Mouse (Mus musculus) limb, embryonic 11.5 days (tissue): ENCODE data around the gene Msi1. TPM values are rescaled to one million over a fixed set of nuclear protein-coding genes. Genes with fewer than 3 reads are reported as not detected.

Source experiments
- ATAC-seq: fragments of 200-750 bp; cut with Nextera tagmentation; 2 replicates; pipeline ENCODE4 v1.8.0; 2017; ENCODE audit warnings: low read depth; ENCODE audit not compliant: insufficient number of reproducible peaks, low FRiP score, low TSS enrichment
- DNase-seq: peaks from one replicate; pipeline ENCODE4 v3.0.0-alpha.2; 2015; ENCODE audit warnings: low spot score
- H3K27ac ChIP-seq: fragments of 300-500 bp; sonication (generic); replicated peaks from 2 replicates; pipeline ENCODE4 v1.5.1; 2014; ENCODE audit warnings: low read depth, mild to moderate bottlenecking, low read length
- H3K27me3 ChIP-seq: fragments of 300-500 bp; sonication (generic); 2 replicates; pipeline ENCODE4 v1.6.1; 2014; ENCODE audit warnings: mild to moderate bottlenecking, low read length, mixed read lengths; ENCODE audit not compliant: control insufficient read depth, insufficient read depth
- H3K36me3 ChIP-seq: fragments of 300-500 bp; sonication (generic); 2 replicates; pipeline ENCODE4 v1.6.1; 2014; ENCODE audit warnings: mild to moderate bottlenecking, low read length, moderate library complexity, mixed read lengths; ENCODE audit not compliant: control insufficient read depth, insufficient read depth
- H3K4me1 ChIP-seq: fragments of 300-500 bp; sonication (generic); 2 replicates; pipeline ENCODE4 v1.6.1; 2014; ENCODE audit warnings: low read length, mixed read lengths; ENCODE audit not compliant: control insufficient read depth, insufficient read depth
- H3K4me2 ChIP-seq: fragments of 300-500 bp; sonication (generic); 2 replicates; pipeline ENCODE4 v1.6.1; 2014; ENCODE audit warnings: low read depth, mild to moderate bottlenecking, moderate library complexity; ENCODE audit not compliant: severe bottlenecking
- H3K4me3 ChIP-seq: fragments of 300-500 bp; sonication (generic); 2 replicates; pipeline ENCODE4 v1.5.1; 2014; ENCODE audit warnings: low read depth, low read length
- H3K9ac ChIP-seq: fragments of 300-500 bp; sonication (generic); 2 replicates; pipeline ENCODE4 v1.6.1; 2014; ENCODE audit warnings: mild to moderate bottlenecking, low read length
- H3K9me3 ChIP-seq: fragments of 300-500 bp; sonication (generic); 2 replicates; pipeline ENCODE4 v1.6.1; 2016; ENCODE audit warnings: low read length; ENCODE audit not compliant: control insufficient read depth
- WGBS: fragments of 180-500 bp; shearing (Covaris S2); extraction: QIAGEN DNeasy Blood & Tissue Kit; methylation state at CpG from one replicate; pipeline ENCODE4 v1.1.7; 2014; 5-methylcytosine and 5-hydroxymethylcytosine counted together
- polyA plus RNA-seq: library from polyadenylated mRNA; unstranded; fragments of >200 nt; fragmentation: Nextera tagmentation; extraction: Ambion mirVana; gene quantifications from 2 replicates; pipeline ENCODE4 v1.2.1, GENCODE M21; 2014

The Msi1 gene
- polyA plus RNA-seq, 1 experiment from 2014 or later: 45.9 TPM

- Histone ChIP-seq H3K27me3 (no peaks in the 10 kb centered on the region), H3K4me2 (no peak overlapping the region), H3K27ac (no peak overlapping the region), H3K9me3 (no peaks in the 10 kb centered on the region), H3K4me1 (0 out of 2 replicates have a peak, but pooled peaks cover 4% of the 10 kb centered on the region), H3K36me3 (no peaks in the 10 kb centered on the region), H3K9ac (no peak overlapping the region), H3K4me3 (no peak overlapping the region)
- no peak for DNase-seq
- no peak for ATAC-seq
- 67% methylated on average over 6 of the region's 6 CpGs for WGBS
Observed at GRCm38 (mm10) chr5:115469791-115470190, 40.4 kb downstream of the Msi1 start.

DNA sequence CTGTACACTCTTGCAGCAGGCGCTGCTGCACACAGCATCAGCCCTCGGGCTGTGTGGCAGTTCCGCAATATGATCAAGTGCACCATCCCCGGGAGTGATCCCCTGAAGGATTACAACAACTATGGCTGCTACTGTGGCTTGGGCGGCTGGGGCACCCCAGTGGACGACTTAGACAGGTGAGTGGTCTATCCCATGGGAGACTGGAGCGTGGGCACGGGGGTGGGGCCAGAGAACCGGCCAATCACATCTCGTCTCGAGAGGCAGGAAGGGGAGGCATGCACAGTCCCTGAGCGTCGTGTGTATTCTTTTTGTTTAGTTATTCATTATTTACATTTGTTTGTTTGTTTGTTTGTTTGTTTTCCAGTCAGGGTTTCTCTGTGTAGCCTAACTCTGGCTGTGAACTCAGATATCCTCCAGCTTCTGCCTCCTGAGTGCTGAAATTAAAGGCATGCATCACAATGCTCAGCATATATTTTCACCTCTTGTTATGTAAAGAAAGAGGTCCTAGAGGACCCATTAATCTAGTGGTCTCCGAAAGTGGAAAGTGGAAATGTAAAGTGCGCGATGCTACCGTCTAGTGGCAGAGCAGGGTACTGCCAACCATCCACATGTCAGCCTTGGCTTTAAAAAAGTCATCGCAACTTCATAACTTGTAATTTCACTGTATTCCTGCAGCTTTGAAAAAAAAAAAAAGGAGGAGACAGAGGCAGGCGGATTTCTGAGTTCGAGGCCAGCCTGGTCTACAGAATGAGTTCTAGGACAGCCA lies 41.5 kb downstream of the Msi1 start:
- peak overlapping the region; percentile 15; the same call in 1 of the 2 replicates for H3K4me2 ChIP-seq
- no peak overlapping the region for H3K27ac ChIP-seq
- H3K9ac ChIP-seq: no peak overlapping the region
- DNase-seq (peak; percentile 80), ATAC-seq (peak; percentile 44; the same call in 1 of the 2 replicates)
- 40% methylated on average over 20 of the region's 20 CpGs for WGBS
- no peak overlapping the region for H3K4me3 ChIP-seq
- H3K36me3 ChIP-seq: no peaks in the 10 kb centered on the region
- 0 out of 2 replicates have a peak, but pooled peaks cover 7% of the 10 kb centered on the region for H3K4me1 ChIP-seq
- H3K27me3 ChIP-seq: no peaks in the 10 kb centered on the region
- H3K9me3 ChIP-seq: no peaks in the 10 kb centered on the region

DNA sequence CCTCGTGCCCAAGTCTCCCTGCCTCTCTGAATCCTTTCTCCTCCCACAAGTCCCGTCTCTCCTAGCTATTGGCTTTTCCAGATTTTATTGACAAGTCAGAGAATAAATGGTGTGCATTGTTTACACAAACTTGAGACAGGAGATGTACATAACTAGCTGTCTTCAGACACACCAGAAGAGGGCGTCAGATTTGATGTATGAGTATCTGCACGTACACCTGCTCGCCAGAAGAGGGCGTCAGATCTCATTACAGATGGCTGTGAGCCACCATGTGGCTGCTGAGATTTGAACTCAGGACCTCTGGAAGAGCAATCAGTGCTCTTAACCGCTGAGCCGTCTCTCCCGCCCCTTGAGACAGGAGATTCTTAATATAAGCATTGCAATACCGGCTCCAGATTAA lies 43.8 kb downstream of the Msi1 start:
- Histone ChIP-seq H3K27ac (no peak overlapping the region), H3K27me3 (no peaks in the 10 kb centered on the region), H3K4me1 (0 out of 2 replicates have a peak, but pooled peaks cover 7% of the 10 kb centered on the region), H3K9me3 (no peaks in the 10 kb centered on the region), H3K36me3 (no peaks in the 10 kb centered on the region), H3K9ac (no peak overlapping the region), H3K4me3 (no peak overlapping the region), H3K4me2 (no peak overlapping the region)
- ATAC-seq (no peak), DNase-seq (no peak)
- 75% methylated on average over 10 of the region's 10 CpGs for WGBS

DNA sequence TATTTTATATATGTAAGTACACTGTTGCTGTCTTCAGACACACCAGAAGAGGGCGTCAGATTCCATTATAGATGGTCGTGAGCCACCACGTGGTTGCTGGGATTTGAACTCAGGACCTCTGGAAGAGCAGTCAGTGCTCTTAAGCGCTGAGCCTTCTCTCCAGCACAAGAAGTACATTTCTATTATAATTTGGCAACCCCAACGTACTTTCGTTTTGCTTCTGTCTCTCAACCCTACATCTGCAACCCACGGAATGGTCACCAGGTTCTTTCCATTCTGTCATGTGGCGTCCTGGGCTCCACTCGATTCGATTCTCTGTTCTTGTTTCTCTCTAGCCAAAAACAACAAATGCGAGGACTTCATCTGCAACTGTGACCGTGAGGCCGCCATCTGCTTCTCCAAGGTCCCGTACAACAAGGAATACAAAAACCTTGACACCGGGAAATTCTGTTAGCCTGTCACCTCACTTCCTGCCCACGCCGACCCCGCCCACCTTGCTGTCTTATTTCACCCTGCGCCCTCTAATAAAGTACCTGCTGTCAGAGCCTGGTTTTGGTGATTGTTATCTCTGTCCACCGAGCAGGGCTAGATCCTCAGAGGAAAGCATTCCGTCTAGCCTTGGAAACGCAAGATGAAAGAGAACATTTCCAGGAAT lies 44.9 kb downstream of the Msi1 start:
- H3K4me1 ChIP-seq: 0 out of 2 replicates have a peak, but pooled peaks cover 7% of the 10 kb centered on the region
- 74% methylated on average over 22 of the region's 22 CpGs for WGBS
- no peak overlapping the region for H3K4me2 ChIP-seq
- no peak for DNase-seq
- no peak overlapping the region for H3K9ac ChIP-seq
- no peaks in the 10 kb centered on the region for H3K9me3 ChIP-seq
- no peak overlapping the region for H3K27ac ChIP-seq
- H3K27me3 ChIP-seq: peaks cover under 1% of the 10 kb centered on the region; the same call in 1 of the 2 replicates
- no peaks in the 10 kb centered on the region for H3K36me3 ChIP-seq
- H3K4me3 ChIP-seq: no peak overlapping the region
- no peak for ATAC-seq

DNA sequence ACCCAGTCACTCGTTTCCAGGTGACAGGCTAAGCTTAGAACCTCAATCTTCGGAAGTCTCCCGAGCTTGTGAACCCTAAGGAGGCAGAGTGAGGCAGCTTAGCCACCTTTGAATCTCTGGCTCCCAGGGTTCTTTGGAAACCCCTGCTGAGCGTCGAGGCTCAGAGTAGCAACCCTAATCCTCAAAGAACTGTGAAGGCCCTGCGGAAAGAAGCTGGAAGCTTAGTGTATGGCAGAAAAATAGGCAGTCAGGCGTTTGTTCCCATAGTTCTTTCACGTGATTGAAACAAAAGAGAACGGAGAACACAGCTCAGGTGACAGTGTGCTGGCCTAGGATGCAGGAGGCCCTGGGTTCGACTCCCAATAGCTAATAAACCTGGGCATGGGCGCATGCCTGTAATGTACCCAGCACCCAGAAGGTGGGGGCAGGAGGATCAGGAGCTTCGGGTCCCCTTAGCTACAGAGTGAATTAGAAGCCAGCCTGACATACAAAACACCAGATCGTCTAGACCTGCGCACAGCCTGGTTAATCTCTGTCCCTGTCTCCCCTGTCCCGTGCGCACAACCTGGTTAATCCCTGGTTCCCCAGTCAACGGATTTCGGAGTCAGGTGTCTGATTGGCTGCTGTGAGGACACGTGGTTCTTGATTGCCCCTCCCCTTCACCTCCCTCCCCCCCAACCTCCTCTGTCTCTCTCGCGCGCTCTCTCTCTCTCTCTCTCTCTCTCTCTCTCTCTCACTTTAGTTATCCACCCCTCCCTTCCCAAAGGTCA lies 46.1 kb downstream of the Msi1 start:
- H3K9ac ChIP-seq: peak overlapping the region; percentile 45
- 0 out of 2 replicates have a peak, but pooled peaks cover 7% of the 10 kb centered on the region for H3K4me1 ChIP-seq
- no peaks in the 10 kb centered on the region for H3K9me3 ChIP-seq
- H3K27ac ChIP-seq: 0 out of 2 replicates have a peak overlapping the region, but pooled peaks have one; percentile 21
- ATAC-seq (peak; percentile 74), DNase-seq (peak; percentile 63)
- H3K36me3 ChIP-seq: no peaks in the 10 kb centered on the region
- peaks cover 5% of the 10 kb centered on the region; the same call in 1 of the 2 replicates for H3K27me3 ChIP-seq
- 11% methylated on average over 22 of the region's 22 CpGs for WGBS
- peak overlapping the region; percentile 51 for H3K4me2 ChIP-seq
- H3K4me3 ChIP-seq: peak overlapping the region; percentile 23

GRCm38 (mm10) chr5:115476107-115476727 lies 46.8 kb downstream of the Msi1 start:
- Histone ChIP-seq H3K4me1 (0 out of 2 replicates have a peak, but pooled peaks cover 3% of the 10 kb centered on the region), H3K27ac (no peak overlapping the region), H3K4me2 (peak overlapping the region; percentile 51), H3K9me3 (no peaks in the 10 kb centered on the region), H3K27me3 (peaks cover 10% of the 10 kb centered on the region; the same call in 1 of the 2 replicates), H3K36me3 (no peaks in the 10 kb centered on the region), H3K4me3 (peak overlapping the region; percentile 23), H3K9ac (peak overlapping the region; percentile 35; the same call in 1 of the 2 replicates)
- no peak for DNase-seq
- WGBS: 31% methylated on average over 12 of the region's 12 CpGs
- peak; percentile 21; the same call in 1 of the 2 replicates for ATAC-seq

GRCm38 (mm10) chr5:115479561-115479960 lies 50.2 kb downstream of the Msi1 start:
- ATAC-seq: no peak
- Histone ChIP-seq H3K27ac (no peak overlapping the region), H3K4me2 (no peak overlapping the region; the same call in 1 of the 2 replicates), H3K4me3 (no peak overlapping the region), H3K36me3 (no peaks in the 10 kb centered on the region), H3K27me3 (peaks cover 17% of the 10 kb centered on the region), H3K9ac (no peak overlapping the region), H3K4me1 (peaks cover 8% of the 10 kb centered on the region; the same call in 1 of the 2 replicates), H3K9me3 (no peaks in the 10 kb centered on the region)
- 37% methylated on average over 15 of the region's 15 CpGs for WGBS
- DNase-seq: no peak
